Comparison of ENCODE assay signal across 24 mouse cellular contexts in genomic region chr4:129135637-129136036, GRCm38 (mm10). TPM values are rescaled to one million over a fixed set of nuclear protein-coding genes. Genes with fewer than 3 reads are reported as not detected.
DNase-seq lines count a peak whose midpoint lies in the region; ATAC-seq and TF ChIP-seq lines count a peak whose summit lies in the region.
"Had no signal": no experiment of that assay in that cellular context is flagged by ENCODE, and none has a peak within 500 bp of the region (broad histone marks: within the 10 kb centered on the region; RNA-seq: fewer than 3 reads in every experiment).

No protein-coding gene starts in this region.

- H3K36me3 ChIP-seq in embryonic facial prominence, embryonic 14.5 days (ENCODE audit: control insufficient read depth, insufficient read depth, low read length) = no peaks in the 10 kb centered on the region
- no peaks in the 10 kb centered on the region for H3K36me3 ChIP-seq in limb, embryonic 15.5 days
- H3K36me3 ChIP-seq in intestine, postnatal 0 days (ENCODE audit: control insufficient read depth, insufficient read depth) = no peaks in the 10 kb centered on the region; the same call in 1 of the 2 replicates
- H3K36me3 ChIP-seq: midbrain, embryonic 15.5 days had no signal

- no peak for ATAC-seq in cerebellum, adult (ENCODE audit: insufficient number of reproducible peaks, low FRiP score, low TSS enrichment)
- ATAC-seq in embryonic facial prominence, embryonic 14.5 days (ENCODE audit: low read depth) = no peak
- no peak for ATAC-seq in limb, embryonic 15.5 days (ENCODE audit: insufficient number of reproducible peaks, low FRiP score, low TSS enrichment, low read depth)
- no peak for ATAC-seq in intestine, postnatal 0 days
- ATAC-seq: CD4-positive, CD25-positive, alpha-beta regulatory T cell, adult 4 months had no signal

- DNase-seq in cerebellum, postnatal 25 days = peak; percentile 38 to 58
- DNase-seq in layer of hippocampus, adult 2 months (ENCODE audit: low spot score in 2 of 2) = no peak
- no peak for DNase-seq in layer of hippocampus, postnatal 14 days (ENCODE audit: low spot score in 2 of 2)
- DNase-seq in embryonic facial prominence, embryonic 14.5 days (ENCODE audit: low spot score) = no peak
- no peak for DNase-seq in right cerebral cortex, postnatal 14 days
- DNase-seq: adrenal gland, postnatal 14 days; kidney, postnatal 25 days; lung, embryonic 14.5 days; lung, postnatal 4 days had no signal

- H3K9ac ChIP-seq in embryonic facial prominence, embryonic 14.5 days (ENCODE audit: low read depth, low read length) = no peak overlapping the region
- H3K9ac ChIP-seq in limb, embryonic 15.5 days = no peak overlapping the region
- no peak overlapping the region for H3K9ac ChIP-seq in intestine, postnatal 0 days (ENCODE audit: low read depth, low read length)
- H3K9ac ChIP-seq: liver, embryonic 14.5 days; lung, embryonic 14.5 days had no signal

- TF ChIP-seq CTCF in layer of hippocampus, adult 2 months (conservative IDR thresholded peaks at IDR 0.05) = no peak
- TF ChIP-seq CTCF in intestine, postnatal 0 days (IDR thresholded peaks at IDR 0.05; ENCODE audit: low read depth) = no peak

- H3K9me3 ChIP-seq in embryonic facial prominence, embryonic 14.5 days (ENCODE audit: control insufficient read depth, low read length) = no peaks in the 10 kb centered on the region
- H3K9me3 ChIP-seq in limb, embryonic 15.5 days = no peaks in the 10 kb centered on the region
- H3K9me3 ChIP-seq in intestine, postnatal 0 days (ENCODE audit: control insufficient read depth) = no peaks in the 10 kb centered on the region
- H3K9me3 ChIP-seq: heart, embryonic 10.5 days; midbrain, embryonic 15.5 days had no signal

- peaks cover under 1% of the 10 kb centered on the region; the same call in 1 of the 2 replicates for H3K4me1 ChIP-seq in embryonic facial prominence, embryonic 14.5 days (ENCODE audit: control insufficient read depth, insufficient read depth, low read length)
- peaks cover 32% of the 10 kb centered on the region for H3K4me1 ChIP-seq in limb, embryonic 15.5 days
- no peaks in the 10 kb centered on the region for H3K4me1 ChIP-seq in intestine, postnatal 0 days (replicated peaks; ENCODE audit: control insufficient read depth, insufficient read depth, low read length)

- WGBS in embryonic facial prominence, embryonic 14.5 days = 69% methylated on average over 2 of the region's 2 CpGs
- 51% methylated on average over 2 of the region's 2 CpGs for WGBS in limb, embryonic 15.5 days
- 55% methylated on average over 2 of the region's 2 CpGs for WGBS in intestine, postnatal 0 days

- peak overlapping the region; percentile 96 for H3K27ac ChIP-seq in layer of hippocampus, adult 2 months
- H3K27ac ChIP-seq in embryonic facial prominence, embryonic 14.5 days (replicated peaks; ENCODE audit: low read depth, low read length) = no peak overlapping the region; the same call in 1 of the 2 replicates
- H3K27ac ChIP-seq in limb, embryonic 15.5 days = no peak overlapping the region
- no peak overlapping the region for H3K27ac ChIP-seq in intestine, postnatal 0 days (ENCODE audit: low read depth, low read length)
- H3K27ac ChIP-seq: hindbrain, postnatal 0 days; liver, embryonic 14.5 days; midbrain, embryonic 15.5 days had no signal

- no peak overlapping the region for H3K4me3 ChIP-seq in layer of hippocampus, adult 2 months
- H3K4me3 ChIP-seq in embryonic facial prominence, embryonic 14.5 days (ENCODE audit: low read depth, low read length) = peak overlapping the region; percentile 57; the same call in 1 of the 2 replicates
- H3K4me3 ChIP-seq in limb, embryonic 15.5 days = peak overlapping the region; percentile 58; the same call in 1 of the 2 replicates
- H3K4me3 ChIP-seq in intestine, postnatal 0 days (ENCODE audit: low read depth, low read length) = no peak overlapping the region

- H3K4me2 ChIP-seq in embryonic facial prominence, embryonic 14.5 days (ENCODE audit: low read depth, low read length) = peak overlapping the region; percentile 94; the same call in 1 of the 2 replicates
- no peak overlapping the region for H3K4me2 ChIP-seq in limb, embryonic 15.5 days
- no peak overlapping the region for H3K4me2 ChIP-seq in intestine, postnatal 0 days (replicated peaks; ENCODE audit: low read depth)

- peaks cover 19% of the 10 kb centered on the region for H3K27me3 ChIP-seq in embryonic facial prominence, embryonic 14.5 days (replicated peaks; ENCODE audit: control insufficient read depth, insufficient read depth, low read length)
- H3K27me3 ChIP-seq in limb, embryonic 15.5 days = peaks cover 17% of the 10 kb centered on the region; the same call in 1 of the 2 replicates
- 0 out of 2 replicates have a peak, but pooled peaks cover 3% of the 10 kb centered on the region for H3K27me3 ChIP-seq in intestine, postnatal 0 days (replicated peaks; ENCODE audit: control insufficient read depth, insufficient read depth, low read length)

RNA-seq across cellular contexts. Expression of gene Fndc5, which starts 1.2 kb away (rescaled TPM):
- 10 to 100 TPM; 77.5 to 78.6 TPM for total RNA-seq in layer of hippocampus, adult 2 months (2021)
- total RNA-seq in layer of hippocampus, postnatal 14 days (2021) = 10 to 100 TPM; 70.9 to 75.6 TPM
- polyA plus RNA-seq in embryonic facial prominence, embryonic 14.5 days (2014; fragmentation: Nextera tagmentation; extraction: Ambion mirVana) = 28.4 and 29.1 TPM in 2 replicates
- polyA plus RNA-seq in limb, embryonic 15.5 days (2015; fragmentation: Nextera tagmentation; extraction: Ambion mirVana) = 17.4 and 22.9 TPM in 2 replicates
- 14.5 and 15.4 TPM in 2 replicates for polyA plus RNA-seq in intestine, postnatal 0 days (2015; fragmentation: Nextera tagmentation; extraction: Ambion mirVana)
- total RNA-seq: granulocyte monocyte progenitor cell, adult 5-6 weeks had no signal

RNA-seq across cellular contexts. Expression of gene Hpca, which starts 13.8 kb away (rescaled TPM):
- 1,000 to 10,000 TPM; 2,418 to 2,601 TPM for total RNA-seq in layer of hippocampus, adult 2 months (2021)
- total RNA-seq in layer of hippocampus, postnatal 14 days (2021) = 1,000 to 10,000 TPM; 1,833 to 1,912 TPM
- polyA plus RNA-seq in embryonic facial prominence, embryonic 14.5 days (2014; fragmentation: Nextera tagmentation; extraction: Ambion mirVana) = 3.6 and 4.9 TPM in 2 replicates
- 1.4 and 1.5 TPM in 2 replicates for polyA plus RNA-seq in limb, embryonic 15.5 days (2015; fragmentation: Nextera tagmentation; extraction: Ambion mirVana)
- polyA plus RNA-seq in intestine, postnatal 0 days (2015; fragmentation: Nextera tagmentation; extraction: Ambion mirVana) = 3.9 and 4.6 TPM in 2 replicates
- total RNA-seq: gastrocnemius, adult 8-10 months; granulocyte monocyte progenitor cell, adult 5-6 weeks; megakaryocyte-erythroid progenitor cell, adult 5-6 weeks had no signal
- polyA plus RNA-seq: CD4-positive, CD25-positive, alpha-beta regulatory T cell, adult 4 months had no signal

RNA-seq across cellular contexts. Expression of gene Tmem54, which starts 30.3 kb away (rescaled TPM):
- total RNA-seq in layer of hippocampus, adult 2 months (2021) = not detected
- not detected for total RNA-seq in layer of hippocampus, postnatal 14 days (2021)
- 6.9 and 8.4 TPM in 2 replicates for polyA plus RNA-seq in embryonic facial prominence, embryonic 14.5 days (2014; fragmentation: Nextera tagmentation; extraction: Ambion mirVana)
- 27.5 and 32.3 TPM in 2 replicates for polyA plus RNA-seq in limb, embryonic 15.5 days (2015; fragmentation: Nextera tagmentation; extraction: Ambion mirVana)
- 363 and 366 TPM in 2 replicates for polyA plus RNA-seq in intestine, postnatal 0 days (2015; fragmentation: Nextera tagmentation; extraction: Ambion mirVana)
- total RNA-seq: adrenal gland, postnatal 14 days; gastrocnemius, adult 8-10 months; granulocyte monocyte progenitor cell, adult 5-6 weeks; hindbrain, postnatal 0 days; layer of hippocampus, adult 8-10 months; left cerebral cortex, adult 18-20 months; left cerebral cortex, postnatal 36 days; megakaryocyte-erythroid progenitor cell, adult 5-6 weeks had no signal
- polyA plus RNA-seq: CD4-positive, CD25-positive, alpha-beta regulatory T cell, adult 4 months; heart, postnatal 0 days; midbrain, embryonic 15.5 days had no signal

RNA-seq across cellular contexts. Expression of gene S100pbp, which starts 53.9 kb away (rescaled TPM):
- 10 to 100 TPM; 33.6 to 36.0 TPM for total RNA-seq in layer of hippocampus, adult 2 months (2021)
- total RNA-seq in layer of hippocampus, postnatal 14 days (2021) = 10 to 100 TPM; 32.3 to 37.9 TPM
- 12.6 and 15.5 TPM in 2 replicates for polyA plus RNA-seq in embryonic facial prominence, embryonic 14.5 days (2014; fragmentation: Nextera tagmentation; extraction: Ambion mirVana)
- 16.5 and 18.8 TPM in 2 replicates for polyA plus RNA-seq in limb, embryonic 15.5 days (2015; fragmentation: Nextera tagmentation; extraction: Ambion mirVana)
- polyA plus RNA-seq in intestine, postnatal 0 days (2015; fragmentation: Nextera tagmentation; extraction: Ambion mirVana) = 6.9 and 7.7 TPM in 2 replicates

RNA-seq across cellular contexts. Expression of gene Yars, which starts 53.9 kb away (rescaled TPM):
- total RNA-seq in layer of hippocampus, adult 2 months (2021) = 10 to 100 TPM; 93.4 to 95.1 TPM
- 100 to 1,000 TPM in 1 of 2 experiments, 10 to 100 TPM in 1; 96.1 to 101 TPM for total RNA-seq in layer of hippocampus, postnatal 14 days (2021)
- polyA plus RNA-seq in embryonic facial prominence, embryonic 14.5 days (2014; fragmentation: Nextera tagmentation; extraction: Ambion mirVana) = 74.9 and 78.3 TPM in 2 replicates
- polyA plus RNA-seq in limb, embryonic 15.5 days (2015; fragmentation: Nextera tagmentation; extraction: Ambion mirVana) = 80.5 and 82.6 TPM in 2 replicates
- polyA plus RNA-seq in intestine, postnatal 0 days (2015; fragmentation: Nextera tagmentation; extraction: Ambion mirVana) = 35.6 and 41.8 TPM in 2 replicates

Comparison
In these comparisons a context has a peak if more than half of its experiments do, and no peak if none do; other contexts are left out.
1. DNase-seq: peak in cerebellum, postnatal 25 days (2 of 2); none in layer of hippocampus, adult 2 months (0 of 2), layer of hippocampus, postnatal 14 days (0 of 2), embryonic facial prominence, embryonic 14.5 days (single experiment) and right cerebral cortex, postnatal 14 days (single experiment).
2. H3K4me3 ChIP-seq: peak in embryonic facial prominence, embryonic 14.5 days (single experiment) and limb, embryonic 15.5 days (single experiment); none in layer of hippocampus, adult 2 months (single experiment) and intestine, postnatal 0 days (single experiment).
3. RNA of gene Tmem54, which starts 30.3 kb away (polyA plus RNA-seq): 363 to 366 TPM in intestine, postnatal 0 days; 27.5 to 32.3 TPM in limb, embryonic 15.5 days and 6.9 to 8.4 TPM in embryonic facial prominence, embryonic 14.5 days; every median in the first group is over 10 times any median in the second.